Mouse (Mus musculus) layer of hippocampus, adult 11-12 months (tissue): ENCODE results near the gene Rel.

ENCODE experiments used
- DNase-seq: peaks from one replicate; pipeline ENCODE4 v3.0.0; 2022; ENCODE audit warnings: low spot score

Gene Rel

GRCm38 (mm10) chr11:23744352-23744751 is 26.4 kb downstream of the Rel start:
- DNase-seq = no peak

GRCm38 (mm10) chr11:23741386-23741785 is 29.4 kb downstream of the Rel start:
- DNase-seq = no peak

- no peak for DNase-seq
Observed at GRCm38 (mm10) chr11:23740895-23741294, 29.9 kb downstream of the Rel start.

- no peak for DNase-seq
Observed at GRCm38 (mm10) chr11:23735820-23736470, 34.8 kb downstream of the Rel start.

- DNase-seq = no peak
Observed at GRCm38 (mm10) chr11:23734749-23735286, 36.0 kb downstream of the Rel start.

GRCm38 (mm10) chr11:23732840-23733239 is 37.9 kb downstream of the Rel start:
- no peak for DNase-seq

GRCm38 (mm10) chr11:23730120-23730519 is 40.6 kb downstream of the Rel start:
- no peak for DNase-seq

- no peak for DNase-seq
Observed at GRCm38 (mm10) chr11:23728186-23728585, 42.6 kb downstream of the Rel start.

GRCm38 (mm10) chr11:23726441-23726840 is 44.3 kb downstream of the Rel start:
- no peak for DNase-seq

- DNase-seq = no peak
Observed at GRCm38 (mm10) chr11:23725850-23726249, 44.9 kb downstream of the Rel start.

- DNase-seq = no peak
Observed at GRCm38 (mm10) chr11:23722326-23722725, 48.4 kb downstream of the Rel start.

- DNase-seq = no peak
Observed at GRCm38 (mm10) chr11:23719825-23720224, 50.9 kb downstream of the Rel start.

GRCm38 (mm10) chr11:23718856-23719255 is 51.9 kb downstream of the Rel start:
- DNase-seq = no peak

- DNase-seq = no peak
Observed at GRCm38 (mm10) chr11:23712299-23712698, 58.5 kb downstream of the Rel start.

- DNase-seq = no peak
Observed at GRCm38 (mm10) chr11:23704604-23705294, 66.0 kb downstream of the Rel start.

GRCm38 (mm10) chr11:23701831-23702230 is 68.9 kb downstream of the Rel start:
- DNase-seq = no peak

GRCm38 (mm10) chr11:23699414-23700095 is 71.2 kb downstream of the Rel start:
- no peak for DNase-seq

- no peak for DNase-seq
Observed at GRCm38 (mm10) chr11:23698526-23698925, 72.2 kb downstream of the Rel start.

- no peak for DNase-seq
Observed at GRCm38 (mm10) chr11:23695847-23696246, 74.9 kb downstream of the Rel start.

- DNase-seq = no peak
Observed at GRCm38 (mm10) chr11:23693286-23693685, 77.5 kb downstream of the Rel start.

GRCm38 (mm10) chr11:23688060-23688459 is 82.7 kb downstream of the Rel start:
- no peak for DNase-seq
